Mouse (Mus musculus): ENCODE measurements at regions not wholly inside any gene's neighbourhood (a gene's known extent, or its start where the extent isn't known, plus 50 kb on each side); places are given as distances from the start of the nearest gene placed in this dataset.
A peak's percentile ranks its signal among the peaks of the same experiment; 100 is the strongest.

GRCm38 (mm10) chr2:166342407-166342806, 186.9 kb upstream of the Sulf2 start:
- no peak overlapping the region for H3K27ac ChIP-seq (ENCODE audit: low read depth)
- TF ChIP-seq CTCF (IDR thresholded peaks at IDR 0.05; ENCODE audit: low read depth) = no peak
- no peak overlapping the region for H3K9ac ChIP-seq
- no peaks in the 10 kb centered on the region for H3K36me3 ChIP-seq (ENCODE audit: insufficient read depth)
- 0 out of 2 replicates have a peak, but pooled peaks cover 12% of the 10 kb centered on the region for H3K27me3 ChIP-seq (ENCODE audit: insufficient read depth, low read length)
- no peaks in the 10 kb centered on the region for H3K9me3 ChIP-seq (ENCODE audit: low read depth, low read length)
- peaks cover 12% of the 10 kb centered on the region for H3K4me1 ChIP-seq (ENCODE audit: insufficient read depth)
- DNase-seq (peak; percentile 86), ATAC-seq (ENCODE audit: insufficient read depth) (no peak)
- no peak overlapping the region for H3K4me2 ChIP-seq
- WGBS = 61% methylated on average over 9 of the region's 9 CpGs
- H3K4me3 ChIP-seq (ENCODE audit: low read depth, low read length) = no peak overlapping the region

- Histone ChIP-seq H3K9ac (no peak overlapping the region), H3K27me3 (ENCODE audit: insufficient read depth, low read length) (peaks cover under 1% of the 10 kb centered on the region; the same call in 1 of the 2 replicates), H3K27ac (ENCODE audit: low read depth) (no peak overlapping the region), H3K4me2 (no peak overlapping the region), H3K36me3 (ENCODE audit: insufficient read depth) (no peaks in the 10 kb centered on the region), H3K4me1 (ENCODE audit: insufficient read depth) (peaks cover 6% of the 10 kb centered on the region), H3K4me3 (ENCODE audit: low read depth, low read length) (no peak overlapping the region), H3K9me3 (ENCODE audit: low read depth, low read length) (no peaks in the 10 kb centered on the region)
- 74% methylated on average over 9 of the region's 9 CpGs for WGBS
- ATAC-seq (ENCODE audit: insufficient read depth) = no peak
- TF ChIP-seq CTCF (IDR thresholded peaks at IDR 0.05; ENCODE audit: low read depth) = no peak
- no peak for DNase-seq
Measured at GRCm38 (mm10) chr2:166340196-166340595, 184.7 kb upstream of the Sulf2 start.

DNA sequence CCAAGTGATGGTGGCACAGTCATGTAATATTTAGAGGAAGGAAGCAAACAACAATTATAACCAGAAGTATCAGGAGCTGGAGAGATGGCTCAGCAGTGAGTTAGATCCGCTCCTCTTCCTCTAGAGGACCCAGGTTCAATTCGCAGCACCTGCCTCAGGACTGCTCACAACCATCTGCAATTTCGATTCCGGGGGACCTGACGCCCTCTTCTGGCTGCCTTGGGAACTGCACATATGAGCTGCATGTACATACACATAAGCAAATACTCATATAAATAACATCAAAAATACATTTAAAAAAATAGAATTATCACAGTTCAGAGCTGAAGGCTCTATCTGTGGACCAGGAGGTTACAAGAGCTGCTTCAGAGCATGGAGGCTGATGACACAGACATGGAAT, 184.0 kb upstream of the Sulf2 start:
- Histone ChIP-seq H3K4me1 (ENCODE audit: insufficient read depth) (peaks cover 6% of the 10 kb centered on the region), H3K36me3 (ENCODE audit: insufficient read depth) (no peaks in the 10 kb centered on the region), H3K4me2 (no peak overlapping the region), H3K9me3 (ENCODE audit: low read depth, low read length) (no peaks in the 10 kb centered on the region), H3K9ac (no peak overlapping the region), H3K27me3 (ENCODE audit: insufficient read depth, low read length) (no peaks in the 10 kb centered on the region; the same call in 1 of the 2 replicates), H3K4me3 (ENCODE audit: low read depth, low read length) (no peak overlapping the region), H3K27ac (ENCODE audit: low read depth) (peak overlapping the region; percentile 37; the same call in 1 of the 2 replicates)
- peak; percentile 51; the same call in 1 of the 2 replicates for TF ChIP-seq CTCF (IDR thresholded peaks at IDR 0.05; ENCODE audit: low read depth)
- DNase-seq (no peak), ATAC-seq (ENCODE audit: insufficient read depth) (no peak)
- 79% methylated on average over 5 of the region's 5 CpGs for whole genome bisulfite sequencing

GRCm38 (mm10) chr2:166338396-166339085, 183.1 kb upstream of the Sulf2 start:
- peak overlapping the region; percentile 37 for H3K27ac ChIP-seq (ENCODE audit: low read depth)
- no peak overlapping the region for H3K9ac ChIP-seq
- H3K36me3 ChIP-seq (ENCODE audit: insufficient read depth) = no peaks in the 10 kb centered on the region
- peaks cover 6% of the 10 kb centered on the region for H3K4me1 ChIP-seq (ENCODE audit: insufficient read depth)
- no peak overlapping the region for H3K4me2 ChIP-seq
- TF ChIP-seq CTCF (IDR thresholded peaks at IDR 0.05; ENCODE audit: low read depth) = peak; percentile 59
- no peaks in the 10 kb centered on the region for H3K9me3 ChIP-seq (ENCODE audit: low read depth, low read length)
- H3K27me3 ChIP-seq (ENCODE audit: insufficient read depth, low read length) = no peaks in the 10 kb centered on the region; the same call in 1 of the 2 replicates
- DNase-seq (peak; percentile 91), ATAC-seq (ENCODE audit: insufficient read depth) (peak; percentile 90)
- H3K4me3 ChIP-seq (ENCODE audit: low read depth, low read length) = no peak overlapping the region
- 22% methylated on average over 11 of the region's 11 CpGs for WGBS

GRCm38 (mm10) chr2:166337666-166338065, 182.2 kb upstream of the Sulf2 start:
- H3K4me3 ChIP-seq (ENCODE audit: low read depth, low read length) = no peak overlapping the region
- no peak for TF ChIP-seq CTCF (IDR thresholded peaks at IDR 0.05; ENCODE audit: low read depth)
- no peak overlapping the region for H3K4me2 ChIP-seq
- peak overlapping the region; percentile 69 for H3K27ac ChIP-seq (ENCODE audit: low read depth)
- ATAC-seq (ENCODE audit: insufficient read depth) (no peak), DNase-seq (no peak)
- H3K27me3 ChIP-seq (ENCODE audit: insufficient read depth, low read length) = no peaks in the 10 kb centered on the region; the same call in 1 of the 2 replicates
- no peaks in the 10 kb centered on the region for H3K36me3 ChIP-seq (ENCODE audit: insufficient read depth)
- H3K9me3 ChIP-seq (ENCODE audit: low read depth, low read length) = no peaks in the 10 kb centered on the region
- WGBS = 55% methylated on average over 7 of the region's 7 CpGs
- H3K4me1 ChIP-seq (ENCODE audit: insufficient read depth) = peaks cover 8% of the 10 kb centered on the region
- no peak overlapping the region; the same call in 1 of the 2 replicates for H3K9ac ChIP-seq

DNA sequence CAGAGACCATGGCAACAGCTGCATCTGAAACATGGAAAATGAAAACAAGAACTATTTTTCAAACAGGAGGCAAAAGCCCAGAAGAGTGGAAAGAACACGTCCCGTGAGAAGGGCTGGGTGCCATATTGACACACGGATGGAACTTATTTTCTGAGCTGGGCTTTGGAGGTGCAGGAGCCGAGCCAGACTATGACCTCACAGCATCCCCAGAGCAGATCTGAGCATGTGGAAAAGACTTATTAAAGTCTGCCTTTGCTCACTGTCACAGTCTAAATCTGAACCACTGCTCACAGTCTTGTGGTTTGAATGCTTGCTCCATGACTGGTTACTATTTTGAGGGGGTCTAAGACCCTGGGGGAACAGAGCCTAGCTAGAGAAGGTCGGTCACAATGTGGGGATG, 180.2 kb upstream of the Sulf2 start:
- H3K27ac ChIP-seq (ENCODE audit: low read depth) = no peak overlapping the region

DNA sequence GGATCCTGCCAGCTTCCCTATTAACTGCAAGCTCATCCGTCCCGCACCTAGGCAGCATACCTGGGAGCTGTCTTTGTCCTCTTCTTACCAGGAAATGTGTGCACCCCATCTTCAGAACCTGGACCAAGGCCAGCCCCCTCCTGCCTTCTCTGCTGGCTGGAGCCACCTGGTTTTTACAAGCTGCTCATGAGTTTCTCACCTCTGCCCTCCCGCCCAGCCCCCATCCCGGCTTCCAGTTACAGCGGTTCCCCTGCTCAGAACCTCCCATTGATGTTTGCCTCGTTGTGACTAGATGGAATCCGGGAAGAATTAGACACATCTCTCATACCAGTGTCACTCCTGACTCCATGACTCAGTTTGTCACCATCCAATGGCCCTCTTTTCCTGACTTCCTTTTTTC, 179.1 kb upstream of the Sulf2 start:
- Histone ChIP-seq H3K4me1 (ENCODE audit: insufficient read depth) (peaks cover 12% of the 10 kb centered on the region), H3K36me3 (ENCODE audit: insufficient read depth) (no peaks in the 10 kb centered on the region), H3K4me3 (ENCODE audit: low read depth, low read length) (no peak overlapping the region), H3K27me3 (ENCODE audit: insufficient read depth, low read length) (no peaks in the 10 kb centered on the region; the same call in 1 of the 2 replicates), H3K27ac (ENCODE audit: low read depth) (no peak overlapping the region), H3K4me2 (no peak overlapping the region), H3K9me3 (ENCODE audit: low read depth, low read length) (no peaks in the 10 kb centered on the region), H3K9ac (no peak overlapping the region)
- DNase-seq = no peak
- TF ChIP-seq CTCF (IDR thresholded peaks at IDR 0.05; ENCODE audit: low read depth) = no peak
- ATAC-seq (ENCODE audit: insufficient read depth) = no peak
- WGBS = 33% methylated on average over 7 of the region's 7 CpGs

More for the DNA sequence above, 180.2 kb upstream of the Sulf2 start:
- no peak for TF ChIP-seq CTCF (IDR thresholded peaks at IDR 0.05; ENCODE audit: low read depth)
- H3K36me3 ChIP-seq (ENCODE audit: insufficient read depth) = no peaks in the 10 kb centered on the region
- 73% methylated on average over 5 of the region's 5 CpGs for WGBS
- DNase-seq (no peak), ATAC-seq (ENCODE audit: insufficient read depth) (no peak)
- no peak overlapping the region for H3K4me2 ChIP-seq
- H3K27me3 ChIP-seq (ENCODE audit: insufficient read depth, low read length) = no peaks in the 10 kb centered on the region; the same call in 1 of the 2 replicates
- peaks cover 12% of the 10 kb centered on the region for H3K4me1 ChIP-seq (ENCODE audit: insufficient read depth)
- no peak overlapping the region for H3K9ac ChIP-seq
- no peak overlapping the region for H3K4me3 ChIP-seq (ENCODE audit: low read depth, low read length)
- no peaks in the 10 kb centered on the region for H3K9me3 ChIP-seq (ENCODE audit: low read depth, low read length)
